Mouse (Mus musculus) lung, embryonic 15.5 days (tissue): Measurements from ENCODE around the gene Hmgb2. TPM values are rescaled to one million over a fixed set of nuclear protein-coding genes. Genes with fewer than 3 reads are reported as not detected.

Source experiments
- ATAC-seq: fragments of 200-750 bp; cut with Nextera tagmentation; 2 replicates; pipeline ENCODE4 v1.8.0; 2017; ENCODE audit warnings: moderate number of reproducible peaks, borderline replicate concordance; ENCODE audit not compliant: low FRiP score, low TSS enrichment; ENCODE audit errors: extremely low read depth
- H3K27ac ChIP-seq: fragments of 300-500 bp; sonication (generic); 2 replicates; pipeline ENCODE4 v1.5.1; 2015; ENCODE audit warnings: moderate library complexity, mild to moderate bottlenecking, inconsistent platforms
- H3K27me3 ChIP-seq: fragments of 300-500 bp; sonication (generic); 2 replicates; pipeline ENCODE4 v1.6.1; 2015; ENCODE audit warnings: inconsistent platforms
- H3K36me3 ChIP-seq: fragments of 300-500 bp; sonication (generic); 2 replicates; pipeline ENCODE4 v1.6.1; 2015; ENCODE audit warnings: inconsistent platforms
- H3K4me1 ChIP-seq: fragments of 300-500 bp; sonication (generic); 2 replicates; pipeline ENCODE4 v1.6.1; 2015; ENCODE audit warnings: inconsistent platforms
- H3K4me2 ChIP-seq: fragments of 300-500 bp; sonication (generic); 2 replicates; pipeline ENCODE4 v1.6.1; 2015; ENCODE audit warnings: inconsistent platforms, mild to moderate bottlenecking, moderate library complexity
- H3K4me3 ChIP-seq: fragments of 300-500 bp; sonication (generic); 2 replicates; pipeline ENCODE4 v1.5.1; 2015; ENCODE audit warnings: mild to moderate bottlenecking, inconsistent platforms
- H3K9ac ChIP-seq: fragments of 300-500 bp; sonication (generic); 2 replicates; pipeline ENCODE4 v1.6.1; 2015; ENCODE audit warnings: inconsistent platforms
- H3K9me3 ChIP-seq: fragments of 300-500 bp; sonication (generic); 2 replicates; pipeline ENCODE4 v1.6.1; 2016; ENCODE audit warnings: inconsistent platforms
- WGBS: fragments of 180-500 bp; shearing (Covaris S2); methylation state at CpG from one replicate; pipeline ENCODE4 v1.1.7; 2015; 5-methylcytosine and 5-hydroxymethylcytosine counted together
- polyA plus RNA-seq: library from polyadenylated mRNA; unstranded; fragments of >200 nt; fragmentation: Nextera tagmentation; extraction: Ambion mirVana; gene quantifications from 2 replicates; pipeline ENCODE4 v1.2.1, GENCODE M21; 2015

The Hmgb2 gene
- polyA plus RNA-seq, 1 experiment from 2014 or later, result 413 TPM

GRCm38 (mm10) chr8:57565039-57565438, 53.3 kb downstream of the Hmgb2 start:
- Histone ChIP-seq H3K9me3 (no peaks in the 10 kb centered on the region), H3K4me3 (no peak overlapping the region), H3K4me1 (peaks cover 13% of the 10 kb centered on the region; the same call in 1 of the 2 replicates), H3K36me3 (no peaks in the 10 kb centered on the region), H3K27ac (no peak overlapping the region), H3K27me3 (no peaks in the 10 kb centered on the region), H3K9ac (no peak overlapping the region), H3K4me2 (no peak overlapping the region)
- no peak for ATAC-seq
- 53% methylated on average over 6 of the region's 6 CpGs for WGBS

Other genes with a start within 250 kb of the Hmgb2 start
- gene Hand2, start 190.9 kb upstream of the Hmgb2 start, polyA plus RNA-seq, result 0.35 and 0.84 TPM in 2 replicates
- gene Scrg1, start 56.0 kb upstream of the Hmgb2 start, polyA plus RNA-seq, result 0.97 and 1.8 TPM in 2 replicates
- gene Sap30, start 24.0 kb upstream of the Hmgb2 start, polyA plus RNA-seq, result 37.0 and 40.3 TPM in 2 replicates
- gene Galnt7, start 141.1 kb downstream of the Hmgb2 start, polyA plus RNA-seq, result 10.8 and 12.1 TPM in 2 replicates